Mouse (Mus musculus) MEL (cell line): ENCODE measurements around the gene Relb.

Experiments
- CHD2 ChIP-seq: IDR thresholded peaks from 2 replicates; pipeline ENCODE4 v1.6.1; 2011; ENCODE audit warnings: low read length, improper control_type of control experiment
- CTCF ChIP-seq, 3 experiments: IDR thresholded peaks in 2 of 3; conservative IDR thresholded peaks in 1 of 3; 2 replicates each; pipeline ENCODE4 v1.5.1; 2011 to 2012; ENCODE audit warnings: low read length in 3 of 3, low read depth in 2 of 3, mild to moderate bottlenecking in 2 of 3, improper control_type of control experiment in 1 of 3, inconsistent platforms in 1 of 3, mixed read lengths in 1 of 3, moderate library complexity in 1 of 3; ENCODE audit not compliant: control insufficient read depth in 1 of 3, insufficient read depth in 1 of 3, poor library complexity in 1 of 3, severe bottlenecking in 1 of 3
- EP300 ChIP-seq, 2 experiments: IDR thresholded peaks; 2 replicates each; pipeline ENCODE4 v1.6.1; 2011; ENCODE audit warnings: improper control_type of control experiment in 2 of 2, low read length in 2 of 2, low read depth in 1 of 2, mild to moderate bottlenecking in 1 of 2
- MAZ ChIP-seq: IDR thresholded peaks from 2 replicates; pipeline ENCODE4 v1.6.1; 2012; ENCODE audit warnings: low read depth, mild to moderate bottlenecking, inconsistent platforms, low read length, improper control_type of control experiment
- POLR2A ChIP-seq, 2 experiments: IDR thresholded peaks; 2 replicates each; pipeline ENCODE4 v1.6.1; 2011 to 2012; ENCODE audit warnings: low read length in 2 of 2, mild to moderate bottlenecking in 2 of 2, control low read depth in 1 of 2, improper control_type of control experiment in 1 of 2, low read depth in 1 of 2, moderate library complexity in 1 of 2; ENCODE audit not compliant: control insufficient read depth in 1 of 2, insufficient read depth in 1 of 2, poor library complexity in 1 of 2
- SMC3 ChIP-seq: IDR thresholded peaks from 2 replicates; pipeline ENCODE4 v1.6.1; 2011; ENCODE audit warnings: low read depth, low read length, improper control_type of control experiment
- TCF12 ChIP-seq: IDR thresholded peaks from 2 replicates; pipeline ENCODE4 v1.6.1; 2014; ENCODE audit warnings: low read depth, mild to moderate bottlenecking, inconsistent platforms, low read length, improper control_type of control experiment, moderate library complexity

GRCm38 (mm10) chr7:19610969-19611368, 18.3 kb downstream of the Relb start:
- TF ChIP-seq TCF12 (no peak), MAZ (no peak), EP300 (IDR thresholded peaks at IDR 0.05; ENCODE audit: low read depth in 1 of 2, low read length in 2 of 2) (no peak), POLR2A (IDR thresholded peaks at IDR 0.05; ENCODE audit: control insufficient read depth in 1 of 2, insufficient read depth in 1 of 2, low read depth in 1 of 2, low read length in 2 of 2, poor library complexity in 1 of 2) (no peak), SMC3 (no peak), CHD2 (no peak), CTCF (IDR thresholded peaks at IDR 0.05 in 2 of 3, conservative IDR thresholded peaks at IDR 0.05 in 1 of 3; ENCODE audit: control insufficient read depth in 1 of 3, insufficient read depth in 1 of 3, low read depth in 2 of 3, low read length in 3 of 3, poor library complexity in 1 of 3, severe bottlenecking in 1 of 3) (peak; percentile 35 to 46 (median 37))
